In genomic region chrX:163038767-163039166, GRCm38 (mm10) we compare ENCODE assay signal across 32 mouse cellular contexts.
DNase-seq lines count a peak whose midpoint lies in the region; ATAC-seq lines count a peak whose summit lies in the region.
"Had no signal": no experiment of that assay in that cellular context is flagged by ENCODE, and none has a peak within 500 bp of the region (broad histone marks: within the 10 kb centered on the region; RNA-seq: fewer than 3 reads in every experiment).

No protein-coding gene starts in this region.

- H3K27ac ChIP-seq in forebrain, embryonic 10.5 days = no peak overlapping the region
- H3K27ac ChIP-seq in forebrain, embryonic 15.5 days (replicated peaks) = no peak overlapping the region
- H3K27ac ChIP-seq in limb, embryonic 10.5 days = no peak overlapping the region
- H3K27ac ChIP-seq: hindbrain, embryonic 10.5 days; kidney, embryonic 15.5 days; layer of hippocampus, adult 2 months; limb, embryonic 15.5 days; liver, embryonic 13.5 days; macrophage; midbrain, embryonic 15.5 days; stomach, postnatal 0 days had no signal

- no peaks in the 10 kb centered on the region for H3K9me3 ChIP-seq in forebrain, embryonic 10.5 days
- H3K9me3 ChIP-seq in forebrain, embryonic 15.5 days = no peaks in the 10 kb centered on the region
- H3K9me3 ChIP-seq in limb, embryonic 10.5 days (replicated peaks) = no peaks in the 10 kb centered on the region
- H3K9me3 ChIP-seq: G1E; hindbrain, embryonic 10.5 days; kidney, embryonic 15.5 days; limb, embryonic 15.5 days; liver, embryonic 13.5 days; midbrain, embryonic 15.5 days had no signal

- 44% methylated on average over 3 of the region's 3 CpGs for WGBS in forebrain, embryonic 10.5 days
- 33% methylated on average over 3 of the region's 3 CpGs for WGBS in forebrain, embryonic 15.5 days
- WGBS in limb, embryonic 10.5 days = 64% methylated on average over 3 of the region's 3 CpGs

- peak; percentile 1 for DNase-seq in embryo, embryonic 10.5 days (ENCODE audit: low spot score)
- DNase-seq in embryo, embryonic 10 days (ENCODE audit: low spot score) = no peak
- peak; percentile 30 for DNase-seq in forebrain, embryonic 10.5 days (ENCODE audit: extremely low spot score, low spot score)
- DNase-seq in retina, postnatal 1 day = peak; percentile 2
- no peak for DNase-seq in limb, embryonic 10.5 days (ENCODE audit: low spot score)
- DNase-seq in gastrocnemius, postnatal 4 days (ENCODE audit: low spot score in 2 of 2) = no peak
- DNase-seq in gastrocnemius, adult 18-20 months (ENCODE audit: low spot score) = no peak
- DNase-seq: adrenal gland, postnatal 36 days; cerebellum, adult 2 months; cerebellum, postnatal 14 days; heart, postnatal 14 days; kidney, adult 18-20 months; kidney, postnatal 25 days; left cerebral cortex, postnatal 4 days; liver, embryonic 13.5 days; lung, adult 18-20 months; lung, postnatal 10 days; right cerebral cortex, adult 18-20 months; right cerebral cortex, postnatal 4 days; thymus, adult 18-20 months; thymus, postnatal 25 days had no signal

- ATAC-seq in forebrain, embryonic 15.5 days (replicated peaks) = peak; percentile 84
- ATAC-seq: hindbrain, embryonic 16.5 days; midbrain, embryonic 15.5 days had no signal

- H3K4me2 ChIP-seq in forebrain, embryonic 15.5 days (replicated peaks) = no peak overlapping the region
- H3K4me2 ChIP-seq: kidney, embryonic 15.5 days; limb, embryonic 15.5 days; liver, embryonic 13.5 days; midbrain, embryonic 15.5 days had no signal

- no peaks in the 10 kb centered on the region for H3K4me1 ChIP-seq in forebrain, embryonic 10.5 days
- no peaks in the 10 kb centered on the region for H3K4me1 ChIP-seq in forebrain, embryonic 15.5 days
- H3K4me1 ChIP-seq in limb, embryonic 10.5 days = no peaks in the 10 kb centered on the region
- H3K4me1 ChIP-seq: hindbrain, embryonic 10.5 days; kidney, embryonic 15.5 days; limb, embryonic 15.5 days; liver, embryonic 13.5 days; midbrain, embryonic 15.5 days had no signal

- H3K27me3 ChIP-seq in forebrain, embryonic 10.5 days (ENCODE audit: poor library complexity, severe bottlenecking) = peaks cover 100% of the 10 kb centered on the region
- H3K27me3 ChIP-seq in forebrain, embryonic 15.5 days = no peaks in the 10 kb centered on the region
- peaks cover 99% of the 10 kb centered on the region for H3K27me3 ChIP-seq in limb, embryonic 10.5 days (ENCODE audit: low read depth, poor library complexity, severe bottlenecking)
- H3K27me3 ChIP-seq: CH12.LX; midbrain, embryonic 15.5 days had no signal

- no peaks in the 10 kb centered on the region for H3K36me3 ChIP-seq in forebrain, embryonic 10.5 days (replicated peaks)
- no peaks in the 10 kb centered on the region for H3K36me3 ChIP-seq in forebrain, embryonic 15.5 days
- no peaks in the 10 kb centered on the region for H3K36me3 ChIP-seq in limb, embryonic 10.5 days
- H3K36me3 ChIP-seq: G1E; hindbrain, embryonic 10.5 days; kidney, embryonic 15.5 days; limb, embryonic 15.5 days; liver, embryonic 13.5 days; midbrain, embryonic 15.5 days had no signal

- no peak overlapping the region for H3K4me3 ChIP-seq in forebrain, embryonic 10.5 days
- H3K4me3 ChIP-seq in forebrain, embryonic 15.5 days = no peak overlapping the region
- no peak overlapping the region for H3K4me3 ChIP-seq in limb, embryonic 10.5 days
- H3K4me3 ChIP-seq: hindbrain, embryonic 10.5 days; kidney, embryonic 15.5 days; layer of hippocampus, adult 2 months; limb, embryonic 15.5 days; liver, embryonic 13.5 days; midbrain, embryonic 15.5 days had no signal

- no peak overlapping the region for H3K9ac ChIP-seq in forebrain, embryonic 15.5 days (replicated peaks)
- H3K9ac ChIP-seq: kidney, embryonic 15.5 days; limb, embryonic 15.5 days; liver, embryonic 13.5 days; midbrain, embryonic 15.5 days had no signal

Comparison
In these comparisons a context has a peak if more than half of its experiments do, and no peak if none do; other contexts are left out.
1. DNase-seq: peak in embryo, embryonic 10.5 days (single experiment), forebrain, embryonic 10.5 days (single experiment) and retina, postnatal 1 day (single experiment); none in embryo, embryonic 10 days (single experiment), limb, embryonic 10.5 days (single experiment), gastrocnemius, postnatal 4 days (0 of 2) and gastrocnemius, adult 18-20 months (single experiment).